Mouse (Mus musculus) testis, adult 2 months (tissue): Measurements from ENCODE around the gene Smagp. TPM values are rescaled to one million over a fixed set of nuclear protein-coding genes. Genes with fewer than 3 reads are reported as not detected.

Experiments used
- H3K27ac ChIP-seq: fragments of 200-500 bp; 2 replicates; pipeline ENCODE4 v1.5.1; 2012; ENCODE audit warnings: low read depth, low read length; ENCODE audit not compliant: control insufficient read depth, insufficient read depth
- H3K27me3 ChIP-seq: fragments of 200-500 bp; 2 replicates; pipeline ENCODE4 v1.6.1; 2012; ENCODE audit warnings: mild to moderate bottlenecking, low read length, moderate library complexity; ENCODE audit not compliant: control insufficient read depth, insufficient read depth
- H3K36me3 ChIP-seq: fragments of 200-500 bp; 2 replicates; pipeline ENCODE4 v1.6.1; 2012; ENCODE audit warnings: mild to moderate bottlenecking, low read length; ENCODE audit not compliant: control insufficient read depth, insufficient read depth
- H3K4me1 ChIP-seq: fragments of 200-500 bp; 2 replicates; pipeline ENCODE4 v1.6.1; 2012; ENCODE audit warnings: low read length; ENCODE audit not compliant: control insufficient read depth, insufficient read depth
- H3K4me3 ChIP-seq: fragments of 200-500 bp; 2 replicates; pipeline ENCODE4 v1.5.1; 2012; ENCODE audit warnings: low read depth, mild to moderate bottlenecking, low read length, moderate library complexity, mixed read lengths; ENCODE audit not compliant: control insufficient read depth
- CTCF ChIP-seq: fragments of 200-500 bp; IDR thresholded peaks from 2 replicates; pipeline ENCODE4 v1.5.1; 2012; ENCODE audit warnings: low read depth, mild to moderate bottlenecking, inconsistent platforms, low read length, moderate library complexity; ENCODE audit not compliant: control insufficient read depth, insufficient read depth, insufficient replicate concordance
- POLR2A ChIP-seq: fragments of 200-500 bp; IDR thresholded peaks from 2 replicates; pipeline ENCODE4 v1.6.1; 2012; ENCODE audit warnings: low read depth, mild to moderate bottlenecking, inconsistent platforms, low read length, moderate library complexity; ENCODE audit not compliant: control insufficient read depth
- polyA plus RNA-seq: library from polyadenylated mRNA; depleted of rRNA; stranded (reverse); fragments of >200 nt; gene quantifications from 2 replicates; pipeline ENCODE4 v1.2.3, GENCODE M21; 2012; rRNA removed

Smagp gene
- polyA plus RNA-seq, 1 experiment, result 3.6 TPM

GRCm38 (mm10) chr15:100573946-100574345, 62.8 kb downstream of the Smagp start:
- TF ChIP-seq POLR2A (no peak), CTCF (no peak)
- no peaks in the 10 kb centered on the region for H3K27me3 ChIP-seq
- peaks cover 2% of the 10 kb centered on the region; the same call in 1 of the 2 replicates for H3K4me1 ChIP-seq
- H3K27ac ChIP-seq, result no peak overlapping the region
- H3K4me3 ChIP-seq, result no peak overlapping the region
- H3K36me3 ChIP-seq, result no peaks in the 10 kb centered on the region

Other genes with a start within 250 kb of the Smagp start
- 0.19 and 0.30 TPM in 2 replicates for gene Gm5475, start 214.8 kb downstream of the Smagp start, polyA plus RNA-seq
- gene Slc11a2, start 211.9 kb downstream of the Smagp start, polyA plus RNA-seq, result 29.3 and 38.4 TPM in 2 replicates
- 18.8 and 20.0 TPM in 2 replicates for gene Letmd1, start 167.9 kb downstream of the Smagp start, polyA plus RNA-seq
- gene Csrnp2, start 141.5 kb downstream of the Smagp start, polyA plus RNA-seq, result 12.2 and 12.5 TPM in 2 replicates
- 10.4 and 11.3 TPM in 2 replicates for gene Tfcp2, start 84.9 kb downstream of the Smagp start, polyA plus RNA-seq
- gene Pou6f1, start 37.0 kb downstream of the Smagp start, polyA plus RNA-seq, result 38.2 and 38.9 TPM in 2 replicates
- 242 and 282 TPM in 2 replicates for gene Dazap2, start 21.6 kb downstream of the Smagp start, polyA plus RNA-seq
- gene Bin2, start 32.6 kb upstream of the Smagp start, polyA plus RNA-seq, result 19.3 and 19.7 TPM in 2 replicates
- 1.3 and 1.6 TPM in 2 replicates for gene Cela1, start 51.0 kb upstream of the Smagp start, polyA plus RNA-seq
- gene Galnt6, start 92.4 kb upstream of the Smagp start, polyA plus RNA-seq, result 0.67 and 0.78 TPM in 2 replicates
- 18.2 and 18.3 TPM in 2 replicates for gene Slc4a8, start 124.8 kb upstream of the Smagp start, polyA plus RNA-seq
- 3.4 and 4.0 TPM in 2 replicates for gene Scn8a, start 232.9 kb upstream of the Smagp start, polyA plus RNA-seq